In genomic region chr9:41336801-41337200, GRCm38 (mm10) we compare ENCODE assay signal across 25 mouse cellular contexts.
"Had no signal": no experiment of that assay in that cellular context is flagged by ENCODE, and none has a peak within 500 bp of the region (broad histone marks: within the 10 kb centered on the region; RNA-seq: fewer than 3 reads in every experiment).

No protein-coding gene starts in this region.

- H3K9me3 ChIP-seq: heart, embryonic 12.5 days; hindbrain, embryonic 12.5 days; intestine, embryonic 15.5 days; kidney, embryonic 15.5 days; limb, embryonic 13.5 days; limb, embryonic 15.5 days; liver, embryonic 12.5 days had no signal

- H3K27me3 ChIP-seq: heart, embryonic 12.5 days; hindbrain, embryonic 12.5 days; intestine, embryonic 15.5 days; kidney, embryonic 15.5 days; limb, embryonic 13.5 days; limb, embryonic 15.5 days; liver, embryonic 12.5 days had no signal

- ATAC-seq: hindbrain, embryonic 16.5 days; inflammation-experienced regulatory T-cells, adult 6 months; intestine, embryonic 15.5 days; intestine, postnatal 0 days; liver, embryonic 12.5 days had no signal

- H3K4me3 ChIP-seq: heart, embryonic 12.5 days; hindbrain, embryonic 10.5 days; hindbrain, embryonic 12.5 days; intestine, embryonic 15.5 days; kidney, embryonic 15.5 days; limb, embryonic 13.5 days; limb, embryonic 15.5 days; liver, embryonic 12.5 days had no signal

- DNase-seq: gastrocnemius, postnatal 14 days; gastrocnemius, postnatal 36 days; heart, adult 18-20 months; heart, postnatal 10 days; heart, postnatal 4 days; kidney, adult 2 months; kidney, adult 9 months; kidney, postnatal 14 days; kidney, postnatal 36 days; layer of hippocampus, adult 9-11 months; layer of hippocampus, postnatal 36 days; left cerebral cortex, postnatal 4 days had no signal

- H3K4me2 ChIP-seq: heart, embryonic 12.5 days; hindbrain, embryonic 12.5 days; hindbrain, embryonic 14.5 days; intestine, embryonic 15.5 days; kidney, embryonic 15.5 days; limb, embryonic 13.5 days; limb, embryonic 15.5 days; liver, embryonic 12.5 days had no signal

- H3K9ac ChIP-seq: heart, embryonic 12.5 days; hindbrain, embryonic 12.5 days; hindbrain, embryonic 14.5 days; intestine, embryonic 15.5 days; kidney, embryonic 15.5 days; limb, embryonic 13.5 days; limb, embryonic 15.5 days; liver, embryonic 12.5 days had no signal

- H3K4me1 ChIP-seq: intestine, embryonic 15.5 days; liver, embryonic 12.5 days had no signal

- H3K27ac ChIP-seq: hindbrain, embryonic 14.5 days; intestine, embryonic 15.5 days; kidney, embryonic 15.5 days; kidney, postnatal 0 days; limb, embryonic 13.5 days; limb, embryonic 15.5 days; liver, embryonic 12.5 days had no signal

- H3K36me3 ChIP-seq: heart, embryonic 12.5 days; hindbrain, embryonic 12.5 days; intestine, embryonic 15.5 days; kidney, embryonic 15.5 days; limb, embryonic 13.5 days; limb, embryonic 15.5 days; liver, embryonic 12.5 days had no signal
